Mouse (Mus musculus): ENCODE data around the gene Hist1h4a. TPM values are rescaled to one million over a fixed set of nuclear protein-coding genes. Genes with fewer than 3 reads are reported as not detected.

Gene Hist1h4a
- polyA plus RNA-seq, 2 experiments, result 0.57 to 11.8 TPM

DNA sequence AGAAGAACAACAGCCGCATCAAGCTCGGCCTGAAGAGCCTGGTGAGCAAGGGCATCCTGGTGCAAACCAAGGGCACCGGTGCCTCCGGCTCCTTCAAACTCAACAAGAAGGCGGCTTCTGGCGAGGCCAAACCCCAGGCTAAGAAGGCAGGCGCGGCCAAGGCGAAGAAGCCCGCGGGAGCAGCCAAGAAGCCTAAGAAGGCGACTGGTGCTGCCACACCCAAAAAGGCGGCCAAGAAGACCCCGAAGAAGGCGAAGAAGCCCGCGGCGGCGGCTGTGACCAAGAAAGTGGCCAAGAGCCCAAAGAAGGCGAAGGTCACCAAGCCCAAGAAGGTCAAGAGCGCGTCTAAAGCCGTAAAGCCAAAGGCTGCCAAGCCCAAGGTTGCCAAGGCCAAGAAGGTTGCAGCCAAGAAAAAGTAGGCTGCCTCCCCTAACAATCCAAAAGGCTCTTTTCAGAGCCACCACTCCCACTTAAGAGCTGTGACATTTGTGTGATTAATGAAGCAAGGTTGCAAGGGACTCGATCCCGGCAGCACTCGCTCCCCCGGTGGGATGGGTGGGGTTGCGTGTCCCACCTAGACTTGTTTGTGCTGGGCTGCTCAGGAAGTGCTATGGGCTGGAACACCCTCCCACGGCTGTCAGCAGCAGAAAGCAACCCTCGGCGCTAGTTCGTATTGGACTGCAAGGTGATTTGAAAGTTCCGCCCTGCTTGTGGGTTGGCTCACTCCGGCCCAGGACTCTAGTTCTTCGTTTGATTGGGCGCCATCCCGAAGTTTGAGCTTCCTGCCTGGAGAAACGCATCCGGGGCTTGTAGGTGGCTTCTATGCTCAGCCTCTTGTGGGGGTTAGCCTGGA, 21.7 kb downstream of the Hist1h4a start:
- H3K36me3 ChIP-seq (replicated peaks; ENCODE audit: control insufficient read depth, insufficient read depth, low read depth), result no peaks in the 10 kb centered on the region
- no peak; the same call in 1 of the 2 replicates for TF ChIP-seq CTCF (IDR thresholded peaks at IDR 0.05; ENCODE audit: low read depth)
- TF ChIP-seq EP300 (IDR thresholded peaks at IDR 0.05; ENCODE audit: low read depth), result peak; percentile 68
- peak overlapping the region; percentile 99 for H3K27ac ChIP-seq
- peak overlapping the region; percentile 65 to 86 for H3K4me3 ChIP-seq (ENCODE audit: insufficient read depth in 1 of 2, low read depth in 2 of 2, low read length in 2 of 2)
- no peaks in the 10 kb centered on the region for H3K9me3 ChIP-seq (ENCODE audit: control insufficient read depth, low read length)
- H3K9ac ChIP-seq (replicated peaks), result peak overlapping the region; percentile 97
- WGBS (ENCODE audit: insufficient replicate concordance), result under 1% methylated on average over 39 of the region's 39 CpGs
- ATAC-seq (ENCODE audit: insufficient read depth), result peak; percentile 78
- H3K27me3 ChIP-seq (ENCODE audit: control insufficient read depth, insufficient read depth, low read length), result no peaks in the 10 kb centered on the region
- peak; percentile 90 to 96 (median 93) for DNase-seq (ENCODE audit: low read depth in 3 of 3, low spot score in 3 of 3)
- H3K4me2 ChIP-seq (ENCODE audit: low read depth), result peak overlapping the region; percentile 94
- H3K4me1 ChIP-seq (replicated peaks; ENCODE audit: control insufficient read depth in 2 of 2, insufficient read depth in 2 of 2, low read length in 1 of 2), result peaks cover 16 to 22% of the 10 kb centered on the region in 2 experiments

DNA sequence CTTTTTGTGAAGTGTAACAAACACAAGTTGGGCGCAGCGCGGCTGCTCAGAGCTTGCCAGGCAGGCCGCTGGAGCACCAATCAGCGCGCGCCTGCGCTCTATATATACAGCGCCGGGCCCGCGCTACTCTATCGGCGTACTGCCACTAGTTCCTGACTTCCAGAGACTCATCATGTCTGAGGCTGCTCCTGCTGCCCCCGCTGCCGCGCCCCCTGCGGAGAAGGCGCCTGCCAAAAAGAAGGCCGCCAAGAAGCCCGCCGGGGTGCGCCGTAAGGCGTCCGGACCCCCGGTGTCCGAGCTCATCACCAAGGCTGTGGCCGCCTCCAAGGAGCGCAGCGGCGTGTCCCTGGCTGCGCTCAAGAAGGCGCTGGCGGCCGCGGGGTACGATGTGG, 22.4 kb downstream of the Hist1h4a start, which contains the start of gene Hist1h1c:
Gene Hist1h1c (plus strand): TSS at position 132 of the 392 bp plus-strand sequence.
- WGBS (ENCODE audit: insufficient replicate concordance), result under 1% methylated on average over 33 of the region's 38 CpGs
- peak; percentile 81 for TF ChIP-seq EP300 (IDR thresholded peaks at IDR 0.05; ENCODE audit: low read depth)
- TF ChIP-seq CTCF (IDR thresholded peaks at IDR 0.05; ENCODE audit: low read depth), result peak; percentile 41
- no peaks in the 10 kb centered on the region for H3K36me3 ChIP-seq (replicated peaks; ENCODE audit: control insufficient read depth, insufficient read depth, low read depth)
- no peaks in the 10 kb centered on the region for H3K9me3 ChIP-seq (ENCODE audit: control insufficient read depth, low read length)
- H3K27me3 ChIP-seq (ENCODE audit: control insufficient read depth, insufficient read depth, low read length), result no peaks in the 10 kb centered on the region
- peak within 1 kb of the TSS; percentile 97 for H3K9ac ChIP-seq (replicated peaks)
- peak within 1 kb of the TSS; percentile 99 for H3K27ac ChIP-seq
- ATAC-seq (ENCODE audit: insufficient read depth) (peak; percentile 77), DNase-seq (ENCODE audit: low read depth in 3 of 3, low spot score in 3 of 3) (peak; percentile 90 to 91 (median 91))
- peak within 1 kb of the TSS; percentile 65 to 86 for H3K4me3 ChIP-seq (ENCODE audit: insufficient read depth in 1 of 2, low read depth in 2 of 2, low read length in 2 of 2)
- peaks cover 16 to 20% of the 10 kb centered on the region in 2 experiments for H3K4me1 ChIP-seq (replicated peaks; ENCODE audit: control insufficient read depth in 2 of 2, insufficient read depth in 2 of 2, low read length in 1 of 2)
- peak within 1 kb of the TSS; percentile 94 for H3K4me2 ChIP-seq (ENCODE audit: low read depth)

DNA sequence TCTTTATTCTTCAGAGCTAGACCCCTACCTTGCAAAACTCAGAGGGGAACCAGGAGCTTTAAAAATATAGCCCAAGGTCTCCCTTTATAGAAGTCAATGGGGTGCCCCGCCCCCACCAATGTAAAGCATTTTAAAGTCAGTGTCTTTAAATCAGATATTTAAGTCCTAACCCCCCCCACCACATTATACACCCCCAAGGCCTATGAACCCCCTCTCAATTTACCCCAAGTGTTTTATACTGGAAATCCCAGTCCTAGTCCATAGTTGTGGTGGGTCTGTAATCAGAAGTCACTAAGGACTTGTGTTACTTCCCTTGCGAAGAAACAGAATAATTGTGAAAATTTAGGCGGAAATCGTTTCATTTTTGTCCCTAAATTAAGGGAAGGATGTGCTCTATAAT, 23.0 kb downstream of the Hist1h4a start:
- 19% methylated on average over 4 of the region's 4 CpGs for WGBS (ENCODE audit: insufficient replicate concordance)

DNA sequence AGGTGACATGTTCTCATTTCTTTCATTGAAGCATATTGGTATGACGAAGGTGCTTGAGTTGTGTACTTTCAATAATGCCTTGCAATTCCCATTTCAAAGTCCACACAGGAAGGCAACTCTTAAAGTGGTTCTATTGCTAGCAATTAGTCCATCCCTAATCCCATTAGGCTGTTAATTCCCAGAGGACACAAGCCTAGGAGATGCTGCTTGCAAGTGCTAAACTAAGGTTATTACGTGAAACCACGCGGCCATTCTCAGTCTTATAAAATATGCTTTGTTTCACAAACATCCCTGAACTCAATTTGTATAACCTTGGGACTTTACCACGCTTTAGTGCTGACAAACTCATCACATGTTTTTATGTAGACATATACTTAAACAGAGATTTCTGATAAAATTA, 23.9 kb downstream of the Hist1h4a start:
- H3K4me1 ChIP-seq (replicated peaks; ENCODE audit: control insufficient read depth in 2 of 2, insufficient read depth in 2 of 2, low read length in 1 of 2), result peaks cover 12 to 14% of the 10 kb centered on the region in 2 experiments
- H3K4me3 ChIP-seq (ENCODE audit: insufficient read depth in 1 of 2, low read depth in 2 of 2, low read length in 2 of 2), result no peak overlapping the region
- no peaks in the 10 kb centered on the region for H3K9me3 ChIP-seq (ENCODE audit: control insufficient read depth, low read length)
- no peaks in the 10 kb centered on the region for H3K27me3 ChIP-seq (ENCODE audit: control insufficient read depth, insufficient read depth, low read length)
- H3K4me2 ChIP-seq (ENCODE audit: low read depth), result no peak overlapping the region
- no peak for TF ChIP-seq CTCF (IDR thresholded peaks at IDR 0.05; ENCODE audit: low read depth)
- TF ChIP-seq EP300 (IDR thresholded peaks at IDR 0.05; ENCODE audit: low read depth), result no peak
- H3K9ac ChIP-seq (replicated peaks), result no peak overlapping the region
- peak overlapping the region; percentile 51 for H3K27ac ChIP-seq
- H3K36me3 ChIP-seq (replicated peaks; ENCODE audit: control insufficient read depth, insufficient read depth, low read depth), result no peaks in the 10 kb centered on the region
- ATAC-seq (ENCODE audit: insufficient read depth) (no peak), DNase-seq (ENCODE audit: low read depth in 3 of 3, low spot score in 3 of 3) (no peak)
- 84% methylated on average over 5 of the region's 5 CpGs for WGBS (ENCODE audit: insufficient replicate concordance)

More for the DNA sequence above, 23.0 kb downstream of the Hist1h4a start:
- ATAC-seq (ENCODE audit: insufficient read depth), result no peak
- peak overlapping the region; percentile 97 for H3K9ac ChIP-seq (replicated peaks)
- TF ChIP-seq EP300 (IDR thresholded peaks at IDR 0.05; ENCODE audit: low read depth), result no peak
- TF ChIP-seq CTCF (IDR thresholded peaks at IDR 0.05; ENCODE audit: low read depth), result no peak
- no peaks in the 10 kb centered on the region for H3K27me3 ChIP-seq (ENCODE audit: control insufficient read depth, insufficient read depth, low read length)
- H3K36me3 ChIP-seq (replicated peaks; ENCODE audit: control insufficient read depth, insufficient read depth, low read depth), result no peaks in the 10 kb centered on the region
- peak overlapping the region; percentile 99 for H3K27ac ChIP-seq
- DNase-seq (ENCODE audit: low read depth in 3 of 3, low spot score in 3 of 3), result no peak
- peak overlapping the region; percentile 94 for H3K4me2 ChIP-seq (ENCODE audit: low read depth)
- no peaks in the 10 kb centered on the region for H3K9me3 ChIP-seq (ENCODE audit: control insufficient read depth, low read length)
- H3K4me3 ChIP-seq (ENCODE audit: insufficient read depth in 1 of 2, low read depth in 2 of 2, low read length in 2 of 2), result peak overlapping the region in 1 of 2 experiments; percentile 65; a peak in 2 of 4 replicates
- peaks cover 16 to 17% of the 10 kb centered on the region in 2 experiments for H3K4me1 ChIP-seq (replicated peaks; ENCODE audit: control insufficient read depth in 2 of 2, insufficient read depth in 2 of 2, low read length in 1 of 2)

DNA sequence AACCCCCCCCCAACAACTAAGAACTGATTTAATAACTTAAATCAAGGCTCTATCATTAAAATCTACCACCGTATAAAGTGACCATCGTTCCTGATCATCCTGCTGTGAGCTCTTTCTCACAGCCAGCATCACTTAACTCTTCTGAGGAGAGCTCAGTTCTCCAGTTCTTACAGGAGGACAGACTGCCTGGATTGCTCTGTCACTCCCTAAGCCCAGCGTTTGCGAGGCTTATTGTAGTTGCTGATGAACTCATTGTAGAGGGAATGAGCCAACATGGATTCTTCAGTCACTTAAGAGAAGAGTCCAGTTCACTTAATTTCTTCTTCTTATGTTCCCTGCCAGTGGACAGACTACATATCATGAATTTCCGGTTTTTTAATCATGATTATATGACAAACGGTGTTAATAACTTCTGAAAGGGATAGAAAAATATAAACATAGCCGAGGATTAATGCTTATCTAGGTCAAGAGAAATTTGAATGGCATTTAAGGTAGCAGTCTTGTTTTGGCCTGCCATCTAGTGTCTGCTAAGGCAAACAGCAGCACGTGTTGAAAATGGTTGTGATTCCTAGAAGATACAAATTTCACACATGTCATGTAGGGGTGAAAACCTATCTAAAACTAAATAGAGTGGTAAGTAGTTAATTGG, 28.8 kb downstream of the Hist1h4a start:
- H3K4me3 ChIP-seq (ENCODE audit: insufficient read depth in 1 of 2, low read depth in 2 of 2, low read length in 2 of 2), result no peak overlapping the region
- no peak overlapping the region for H3K4me2 ChIP-seq (ENCODE audit: low read depth)
- no peak overlapping the region for H3K27ac ChIP-seq
- TF ChIP-seq CTCF (IDR thresholded peaks at IDR 0.05; ENCODE audit: low read depth) (peak; percentile 79), EP300 (IDR thresholded peaks at IDR 0.05; ENCODE audit: low read depth) (no peak)
- H3K36me3 ChIP-seq (replicated peaks; ENCODE audit: control insufficient read depth, insufficient read depth, low read depth), result no peaks in the 10 kb centered on the region
- H3K9ac ChIP-seq (replicated peaks), result no peak overlapping the region
- H3K9me3 ChIP-seq (ENCODE audit: control insufficient read depth, low read length), result no peaks in the 10 kb centered on the region
- no peaks in the 10 kb centered on the region for H3K27me3 ChIP-seq (ENCODE audit: control insufficient read depth, insufficient read depth, low read length)
- peaks cover 11 to 14% of the 10 kb centered on the region in 2 experiments for H3K4me1 ChIP-seq (replicated peaks; ENCODE audit: control insufficient read depth in 2 of 2, insufficient read depth in 2 of 2, low read length in 1 of 2)
- no peak for ATAC-seq (ENCODE audit: insufficient read depth)
- DNase-seq (ENCODE audit: low read depth in 3 of 3, low spot score in 3 of 3), result no peak
- WGBS (ENCODE audit: insufficient replicate concordance), result 25% methylated on average over 8 of the region's 8 CpGs
